Mouse (Mus musculus) kidney, postnatal 25 days (tissue): ENCODE data around the gene Gm17660.
A peak's percentile ranks its signal among the peaks of the same experiment; 100 is the strongest.

Experiments
- DNase-seq, 2 experiments: peaks; one replicate each; pipeline ENCODE4 v3.0.0; 2021; ENCODE audit warnings: mixed read lengths in 2 of 2

The Gm17660 gene

DNA sequence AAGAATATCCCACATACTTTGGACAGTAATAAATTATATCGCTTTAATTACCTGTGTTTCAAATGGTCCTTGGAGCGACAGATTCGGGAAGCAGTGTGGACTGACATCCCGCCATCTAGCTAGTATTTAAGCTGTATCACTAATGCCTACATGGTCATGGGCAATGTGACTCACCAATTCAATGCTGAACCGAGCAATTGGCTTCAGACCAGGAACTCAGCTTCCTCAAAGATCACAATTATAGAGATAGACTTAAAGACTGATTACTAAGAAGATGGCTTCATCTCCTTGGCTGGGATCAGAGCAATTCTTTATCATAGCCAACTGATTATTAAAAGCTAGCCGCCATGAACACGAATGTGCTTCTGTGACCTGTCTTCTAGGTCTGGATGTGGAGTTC, at the start of gene Gm17660:
Gm17660 (minus strand) TSS at position 101 of the 400 bp plus-strand sequence.
- DNase-seq, result no peak

DNA sequence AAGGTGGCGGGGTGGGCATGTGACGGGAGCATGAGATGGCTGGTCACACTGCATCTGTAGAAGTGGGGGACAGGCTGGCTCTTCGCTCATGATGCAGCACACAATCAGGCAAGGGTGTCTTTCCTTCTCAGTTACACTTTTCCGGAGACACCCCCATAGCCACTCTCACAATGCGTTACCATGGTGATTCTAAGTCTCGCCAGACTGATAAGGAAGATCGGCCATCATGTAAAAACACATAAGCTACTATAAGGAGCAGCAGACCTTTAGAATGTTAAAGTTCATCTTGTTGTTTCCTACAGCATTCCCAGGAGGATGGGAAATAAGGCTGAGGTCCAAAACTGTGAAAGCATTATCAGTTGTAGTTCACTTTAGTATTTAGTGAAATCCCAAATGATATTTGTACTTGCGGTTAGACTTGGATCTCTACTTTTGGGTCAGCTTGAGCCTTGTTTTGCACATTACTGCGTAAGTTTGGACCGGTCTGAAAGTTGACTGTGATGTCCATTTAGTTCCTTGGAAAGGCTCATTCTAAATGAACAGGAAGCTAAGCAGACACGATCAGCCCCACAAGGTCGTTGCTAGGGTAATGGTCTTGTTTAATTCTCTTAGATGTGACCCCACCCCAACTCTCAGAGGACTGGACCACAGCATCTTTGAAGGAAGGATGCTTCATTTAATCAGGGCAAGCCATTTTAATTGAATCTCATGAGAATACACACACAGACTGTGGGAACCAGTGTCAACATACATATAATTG, 49.3 kb upstream of the Gm17660 start:
- DNase-seq, result no peak

DNA sequence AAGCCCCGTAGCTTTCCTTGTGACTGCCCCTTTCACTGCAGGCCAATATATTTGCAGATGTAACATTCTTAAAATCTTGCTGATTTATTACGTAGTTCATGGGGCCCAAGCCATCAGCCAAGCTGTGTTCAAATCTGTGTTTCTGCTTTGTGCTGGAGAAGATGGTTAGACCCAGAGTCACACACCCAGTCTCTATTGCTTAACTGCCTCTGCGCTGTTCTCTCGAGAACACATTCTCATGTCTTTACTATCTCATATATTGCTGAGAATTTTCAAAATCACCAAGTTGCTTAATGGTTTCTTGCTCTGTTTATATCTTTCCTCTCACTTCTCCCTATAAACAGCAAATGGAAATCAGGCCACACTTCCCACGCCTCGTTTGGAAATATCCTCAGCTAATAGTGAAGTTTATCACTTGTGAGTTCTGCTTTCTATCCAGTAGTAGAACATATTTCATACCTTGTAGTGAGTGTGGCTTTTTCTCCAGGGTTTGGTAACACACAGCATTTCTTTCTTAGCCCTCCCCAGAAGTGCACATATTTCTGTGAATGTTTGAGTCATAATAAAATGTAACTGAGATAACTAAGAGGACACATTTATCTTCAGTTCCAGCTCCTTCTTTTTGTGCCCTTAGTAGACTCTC, 46.7 kb upstream of the Gm17660 start:
- DNase-seq, result no peak

DNA sequence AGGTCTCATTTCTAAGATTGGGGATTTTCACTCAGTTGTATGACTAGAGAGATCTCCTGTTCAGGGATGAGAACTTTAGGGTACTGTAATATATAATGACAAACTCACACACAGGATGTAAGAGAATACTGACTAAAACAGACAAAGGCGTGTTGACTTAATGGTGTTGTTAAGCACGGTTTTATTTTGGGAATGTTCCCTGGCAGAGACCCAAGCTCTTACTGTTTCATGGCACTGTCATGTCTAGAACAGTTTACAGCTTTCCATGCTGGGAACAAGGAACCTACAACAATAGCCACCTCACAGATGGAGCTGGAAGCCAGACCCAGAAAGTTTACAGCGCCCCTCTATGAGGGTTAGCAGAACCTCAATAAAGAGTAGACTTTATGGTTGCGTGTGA, 38.5 kb upstream of the Gm17660 start:
- DNase-seq, result peak; percentile 44 to 50

DNA sequence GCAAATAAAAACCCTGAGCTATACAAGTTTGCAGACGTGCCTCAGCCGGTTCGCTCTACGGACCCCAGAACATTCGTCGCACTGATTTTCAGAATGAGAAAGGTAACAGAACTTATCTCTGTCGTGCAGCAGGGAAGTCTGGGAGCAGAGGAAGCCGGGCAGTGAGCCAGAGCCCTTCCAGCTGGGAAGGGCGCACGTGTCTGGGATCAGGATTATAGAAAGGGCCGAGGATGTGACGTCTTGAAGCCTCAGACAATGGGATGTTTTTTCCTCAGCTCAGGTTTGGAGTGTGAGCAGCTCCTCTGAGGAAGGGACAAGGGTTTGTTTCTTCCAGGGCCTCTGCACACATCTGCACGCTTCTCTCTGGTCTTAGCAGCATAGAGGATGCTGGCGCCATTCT, 37.7 kb upstream of the Gm17660 start:
- DNase-seq, result peak; percentile 87 to 91

DNA sequence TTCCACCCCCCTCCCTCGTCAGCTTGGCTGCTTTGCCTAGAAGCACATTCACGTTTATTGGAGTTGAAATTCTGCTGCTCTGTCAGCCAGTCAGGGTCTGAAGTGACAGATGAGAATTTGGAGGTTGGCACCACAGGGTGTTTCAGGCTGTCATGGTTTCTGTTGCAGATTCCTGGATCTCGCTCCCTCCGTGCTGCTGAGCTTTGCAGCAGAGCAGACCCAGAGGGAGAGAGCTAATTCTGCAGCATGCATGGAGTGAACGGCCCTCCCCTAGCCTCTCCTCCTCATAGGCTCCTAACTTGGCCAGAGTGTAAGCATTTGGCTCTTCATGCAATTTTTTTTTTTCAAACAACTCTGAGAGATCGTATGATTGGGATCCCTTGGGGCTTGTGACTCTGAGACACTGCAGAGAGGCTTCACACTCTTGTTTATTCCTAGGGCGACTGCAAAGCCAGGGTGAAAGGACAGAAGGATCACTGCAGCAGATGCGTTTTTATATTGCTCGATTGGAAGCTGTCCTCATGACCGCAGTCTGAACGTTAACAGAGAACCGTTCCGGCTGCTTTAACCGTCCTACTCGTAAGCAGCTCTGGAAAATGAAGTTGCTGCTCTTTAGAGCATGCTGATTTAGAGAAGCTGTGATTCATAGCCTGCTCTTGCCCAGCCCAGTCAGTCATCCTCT, 36.2 kb upstream of the Gm17660 start, which contains the start of gene Sparcl1:
Sparcl1 (minus strand) TSS at position 243 of the 682 bp plus-strand sequence.
- peak in 1 of 2 experiments; percentile 45 for DNase-seq

DNA sequence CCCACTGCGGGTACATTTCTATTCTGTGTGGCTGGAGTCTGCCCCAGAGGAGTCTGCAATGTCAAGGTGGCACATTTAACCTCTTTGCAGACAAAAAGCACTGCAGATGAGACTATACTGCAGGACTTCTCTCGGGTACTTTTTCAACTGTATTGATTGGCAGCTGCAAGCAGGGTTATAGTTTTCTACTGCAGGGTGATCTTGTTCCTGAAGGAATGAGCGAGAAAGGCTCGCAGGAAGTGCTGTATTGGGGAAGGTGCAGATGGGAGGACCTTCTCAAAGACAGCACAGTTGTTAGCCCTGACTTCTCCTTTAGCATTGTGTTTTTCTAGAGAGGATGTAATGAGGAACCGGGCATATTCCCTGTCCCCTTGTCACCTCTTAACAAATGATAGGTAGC, 35.1 kb upstream of the Gm17660 start:
- DNase-seq, result no peak

DNA sequence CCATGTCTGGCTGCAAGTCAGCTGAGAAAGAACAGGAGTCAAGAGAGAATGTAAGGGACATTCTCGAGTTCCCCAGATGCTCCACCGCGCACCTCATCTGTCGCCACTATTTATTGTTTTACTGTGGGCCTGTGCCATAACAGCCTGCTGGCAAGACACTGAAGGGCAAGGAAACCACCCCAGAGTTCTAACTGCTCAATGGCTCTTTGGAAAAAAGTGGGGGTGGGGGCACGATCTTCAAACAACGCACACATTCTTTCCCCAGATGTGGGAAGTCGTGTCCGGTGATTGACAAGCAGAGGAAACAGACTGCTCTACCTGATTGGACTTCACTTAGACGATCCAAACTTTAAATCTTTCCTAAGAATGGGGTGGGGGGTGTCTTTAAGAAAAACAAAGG, 34.6 kb upstream of the Gm17660 start:
- DNase-seq, result no peak

DNA sequence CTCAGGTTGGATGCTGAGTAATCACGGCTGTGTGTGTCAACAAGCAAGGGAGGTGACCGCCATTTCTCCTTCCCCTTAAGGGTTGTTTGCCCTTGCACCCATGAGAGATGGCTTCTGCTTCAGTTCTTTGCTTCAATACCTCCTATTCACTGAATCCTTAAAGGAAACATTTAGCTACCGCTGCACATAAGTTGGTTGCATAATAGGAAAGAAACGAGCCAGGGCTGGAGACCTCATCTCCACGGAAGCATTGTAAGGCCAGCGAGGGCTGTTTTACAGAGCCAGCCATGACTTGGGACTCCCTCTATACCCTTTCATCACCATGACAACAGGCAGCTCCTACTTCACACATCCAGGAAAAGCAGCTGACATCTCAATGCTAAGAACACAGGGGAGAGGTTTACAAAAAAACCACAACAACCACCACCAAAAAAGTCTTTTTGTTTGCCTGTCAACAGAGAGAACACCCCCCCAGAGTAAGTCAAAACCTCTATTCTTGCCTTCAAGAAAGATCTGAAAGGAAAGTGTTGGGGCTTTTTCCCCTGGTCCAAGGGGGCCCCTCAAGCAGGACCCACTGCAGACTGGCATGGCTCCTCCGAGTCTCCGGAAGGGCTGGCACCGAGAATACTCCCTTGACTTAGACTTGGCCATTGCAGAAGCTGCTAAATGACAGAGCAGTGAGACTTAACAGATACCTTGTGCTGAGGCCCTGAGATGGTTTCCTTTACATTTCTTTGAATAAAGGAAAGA, 32.9 kb upstream of the Gm17660 start:
- no peak for DNase-seq

DNA sequence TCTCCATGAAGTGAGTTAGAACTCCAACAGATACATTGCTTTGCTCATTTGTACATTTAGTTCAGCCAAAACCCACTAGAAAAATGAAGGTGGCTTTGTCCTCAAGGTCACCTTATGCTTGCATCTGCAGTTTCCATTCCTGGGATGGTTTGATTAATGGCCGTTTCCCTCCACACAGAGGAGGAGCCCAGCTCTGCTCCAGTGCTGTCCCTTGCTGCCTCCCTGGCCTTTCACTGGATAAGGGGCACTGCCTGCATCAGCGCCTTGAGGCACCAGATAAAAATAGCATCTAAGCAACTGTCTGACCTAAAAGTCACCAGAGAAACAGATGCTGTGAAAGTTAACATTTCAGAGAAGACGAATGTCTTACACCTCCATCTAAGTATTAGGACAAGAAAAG, 32.1 kb upstream of the Gm17660 start:
- peak; percentile 21 to 73 for DNase-seq

DNA sequence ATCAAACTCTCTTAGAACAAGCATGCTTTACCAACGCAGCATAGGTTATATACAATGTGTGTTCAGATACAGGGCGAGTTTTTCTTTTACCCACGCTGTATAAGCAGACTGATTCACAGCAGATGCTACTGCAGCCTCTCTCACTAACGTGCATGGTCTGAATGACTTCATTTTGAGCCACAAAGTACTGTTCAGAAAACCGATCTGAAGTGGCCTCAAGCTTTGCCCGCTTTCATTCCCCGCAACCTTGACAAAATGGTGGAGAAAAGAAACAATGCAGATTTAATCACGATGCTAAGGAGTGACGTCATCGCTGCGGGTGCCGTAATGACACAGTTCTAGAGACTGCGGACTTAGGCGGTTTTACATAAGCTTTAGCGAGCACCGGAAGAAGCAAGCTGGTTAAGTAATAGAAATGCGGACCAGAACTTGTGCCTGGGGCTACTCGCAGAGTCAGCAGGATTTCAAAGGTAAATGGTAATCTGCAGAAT, 31.5 kb upstream of the Gm17660 start:
- DNase-seq, result no peak

DNA sequence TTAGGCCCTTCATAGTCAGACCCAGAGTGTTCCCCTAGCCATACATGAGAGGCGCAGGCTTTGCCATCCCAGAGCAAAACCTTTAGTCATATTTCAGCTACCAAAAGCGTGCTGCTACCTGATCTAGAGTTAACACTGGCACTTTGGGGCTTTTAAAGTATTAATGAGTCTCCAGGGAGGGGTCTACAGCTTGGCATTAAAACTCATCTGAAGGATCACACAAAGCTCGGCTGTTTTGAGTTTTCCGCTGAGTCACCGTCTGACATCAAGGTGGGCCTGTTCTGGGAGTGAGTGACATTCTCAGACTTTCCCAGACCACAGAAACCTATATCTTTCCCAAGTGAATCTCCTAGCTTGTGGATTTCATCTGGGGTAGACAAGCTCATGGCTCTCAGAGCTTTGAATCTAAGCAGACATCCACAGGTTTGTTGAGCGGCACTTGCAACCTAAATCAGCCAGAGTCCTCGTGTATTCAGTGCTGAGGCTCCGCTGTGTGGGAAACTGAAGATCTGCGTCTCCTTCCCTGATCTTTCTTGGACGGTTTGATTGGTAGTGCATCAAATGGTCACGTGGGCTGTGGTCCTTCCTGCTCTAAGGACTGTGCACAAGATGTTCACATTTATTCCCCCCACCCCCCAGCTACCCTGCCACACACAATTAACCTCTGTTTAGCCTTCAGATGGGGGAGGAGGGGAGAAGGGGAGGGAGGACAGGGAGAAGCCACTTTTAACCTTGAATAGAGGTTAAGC, 30.9 kb upstream of the Gm17660 start:
- no peak for DNase-seq

DNA sequence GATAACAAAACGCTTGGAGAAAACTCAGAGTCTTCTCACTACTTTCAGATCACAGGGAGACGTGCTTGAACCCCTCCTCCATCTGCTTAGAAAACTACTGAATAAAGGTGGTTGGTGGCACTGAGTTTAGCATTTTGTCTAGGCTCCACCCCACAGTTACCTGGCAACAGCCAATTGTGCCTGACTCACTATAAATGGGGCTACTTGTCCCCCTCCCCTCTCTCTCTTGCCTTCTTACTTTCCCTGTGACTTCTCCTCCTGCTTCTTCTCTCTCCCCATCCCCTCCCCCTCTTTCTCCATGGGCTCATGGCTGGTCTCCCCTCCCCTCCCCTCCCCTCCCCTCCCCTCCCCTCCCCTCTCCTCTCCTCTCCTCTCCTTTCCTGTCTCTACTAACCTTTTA, 26.7 kb upstream of the Gm17660 start:
- no peak for DNase-seq

DNA sequence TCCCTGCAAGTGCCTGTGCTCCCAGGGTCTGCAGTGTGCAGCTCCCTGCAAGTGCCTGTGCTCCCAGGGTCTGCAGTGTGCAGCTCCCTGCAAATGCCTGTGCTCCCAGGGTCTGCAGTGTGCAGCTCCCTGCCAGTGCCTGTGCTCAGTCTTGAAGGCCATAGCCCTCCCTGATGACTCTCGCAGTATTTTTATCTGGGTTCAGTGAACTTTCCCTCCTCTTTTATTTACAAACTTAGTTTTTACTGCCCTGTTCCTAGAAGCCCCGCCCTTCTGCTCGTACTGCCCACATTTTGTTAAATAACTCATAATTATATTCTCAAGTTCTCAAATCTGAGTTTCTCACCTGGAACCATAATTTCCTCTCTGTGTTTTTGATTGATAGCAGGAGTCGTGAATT, 25.8 kb upstream of the Gm17660 start:
- DNase-seq, result no peak

DNA sequence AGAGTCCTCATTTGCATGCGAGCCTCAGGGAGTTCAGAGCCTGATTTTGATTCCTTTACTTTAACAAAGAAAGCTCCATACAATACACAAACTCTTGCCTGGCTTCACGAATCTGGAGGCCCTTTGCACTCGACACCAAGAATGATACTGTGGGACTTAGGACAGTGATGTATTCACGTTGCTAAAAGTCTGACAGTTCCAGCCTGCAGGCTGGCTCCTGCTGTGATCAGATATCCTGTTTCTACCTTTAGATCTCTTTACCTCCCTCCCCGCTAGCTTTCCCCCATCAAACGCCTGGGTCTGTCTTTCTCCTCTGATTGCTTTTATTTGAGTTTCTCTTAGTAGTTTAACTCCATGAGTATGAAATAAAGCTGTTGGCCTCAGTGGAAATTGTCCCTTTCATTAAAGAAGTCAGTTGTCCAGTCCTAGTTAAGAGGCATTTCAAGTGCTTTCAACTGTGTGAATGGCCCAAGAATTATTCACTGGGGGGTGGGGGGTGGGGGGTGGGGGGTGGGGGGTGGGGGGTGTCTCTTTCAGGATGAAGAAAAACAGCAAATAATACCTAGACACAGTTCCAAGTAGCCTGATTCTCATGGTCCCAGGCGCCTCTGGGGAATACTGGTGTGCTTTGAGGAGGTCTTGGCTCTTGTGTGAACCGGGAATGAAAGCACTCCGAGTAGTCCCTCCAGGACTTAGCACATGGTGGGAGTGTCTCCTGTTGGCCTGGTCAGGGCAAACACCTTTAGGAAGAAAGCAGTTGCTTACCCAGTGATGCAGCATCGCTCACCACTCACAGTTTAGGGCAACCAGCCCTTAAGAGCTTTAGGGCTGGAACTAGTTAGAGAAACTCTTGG, 24.5 kb upstream of the Gm17660 start:
- DNase-seq, result no peak

DNA sequence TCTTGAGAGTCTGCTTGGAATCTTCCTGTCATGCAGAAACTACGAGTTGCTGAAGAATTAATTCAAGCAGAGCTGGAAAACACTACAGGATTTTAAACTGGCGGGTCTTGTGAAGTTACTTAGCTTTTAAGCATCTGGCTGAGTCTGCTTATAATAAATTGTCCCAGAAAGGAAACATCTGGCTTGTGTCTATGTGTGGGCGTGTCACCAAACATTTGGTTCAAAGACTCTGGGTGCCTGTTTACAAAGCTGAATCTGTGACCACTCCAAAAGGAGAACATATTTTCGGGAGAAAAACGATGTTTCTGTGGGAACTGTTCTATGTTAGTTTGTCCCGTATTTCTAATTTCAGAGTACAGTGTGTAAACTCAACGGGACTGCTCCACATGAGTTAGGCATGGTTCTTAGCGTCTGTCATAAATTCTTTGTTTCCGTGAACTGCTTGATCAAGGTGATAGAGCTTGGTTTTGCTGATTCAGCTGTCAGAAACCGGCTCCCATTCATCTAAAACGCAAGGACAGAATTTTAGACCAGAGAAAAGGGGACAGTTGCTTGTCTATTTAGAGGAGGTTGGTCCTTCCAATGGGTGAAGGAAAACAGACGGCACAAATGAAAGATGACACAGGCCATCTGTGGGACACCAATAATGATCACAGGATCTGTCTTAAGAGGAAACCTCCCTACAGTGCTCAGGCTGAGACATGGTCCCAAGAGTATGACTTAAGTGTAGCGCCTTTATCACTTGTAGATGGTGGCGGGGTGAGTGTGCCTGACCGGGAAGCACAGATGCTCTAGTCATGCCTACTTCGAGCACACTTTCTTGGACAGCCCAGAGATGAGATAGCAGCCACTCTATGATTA, 18.9 kb upstream of the Gm17660 start:
- DNase-seq, result peak in 1 of 2 experiments; percentile 40

DNA sequence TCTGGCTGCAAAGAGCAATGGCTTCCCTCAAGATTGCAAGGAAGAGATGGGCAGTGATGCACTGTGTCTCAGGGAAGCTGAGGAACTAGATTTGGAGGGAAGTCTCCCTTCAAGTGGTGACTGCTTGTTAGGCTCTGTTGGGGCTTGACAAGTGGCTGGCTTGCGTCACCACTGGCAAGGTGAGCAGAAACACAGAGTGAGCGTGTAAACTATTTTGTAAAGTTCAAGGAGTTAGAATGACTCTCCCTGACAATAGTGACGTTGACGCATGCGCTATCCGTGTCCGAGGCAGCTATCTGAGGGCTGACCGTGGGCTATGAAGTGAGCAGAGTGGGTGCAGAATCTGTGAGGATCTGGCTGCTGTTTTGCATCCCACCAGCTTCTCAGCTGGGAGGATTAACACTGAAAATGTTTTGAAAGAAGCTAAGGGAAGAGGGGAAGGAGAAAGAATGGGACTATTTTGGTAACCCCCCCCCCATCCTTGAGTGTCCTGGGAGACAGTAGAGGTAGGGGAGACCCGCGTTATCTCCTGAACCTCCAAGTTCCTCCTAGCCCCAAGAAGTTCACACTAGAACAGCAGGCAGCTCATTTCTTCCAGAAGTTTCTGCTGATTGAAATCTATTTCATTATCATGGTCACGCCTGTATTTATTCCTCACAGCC, 18.1 kb upstream of the Gm17660 start:
- DNase-seq, result no peak

DNA sequence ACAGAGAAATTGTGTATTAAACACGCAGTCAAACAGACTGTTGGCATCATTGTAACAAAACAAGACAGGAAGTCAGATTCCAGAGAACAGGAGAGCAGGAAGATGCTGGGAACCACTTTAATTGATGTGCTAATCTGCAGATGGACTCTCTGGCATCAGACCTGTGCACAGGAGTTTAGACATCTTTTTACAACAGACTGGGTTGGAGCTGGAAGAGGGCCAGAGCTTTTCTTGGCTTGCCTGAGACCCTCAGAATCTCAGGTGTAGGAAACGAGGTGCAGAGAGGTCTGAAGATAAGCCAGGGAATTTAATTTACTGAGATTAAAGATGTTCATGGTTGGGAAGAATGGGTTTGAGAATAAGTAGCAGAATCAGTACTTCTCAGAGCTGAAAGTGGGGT, 12.3 kb upstream of the Gm17660 start:
- no peak for DNase-seq

DNA sequence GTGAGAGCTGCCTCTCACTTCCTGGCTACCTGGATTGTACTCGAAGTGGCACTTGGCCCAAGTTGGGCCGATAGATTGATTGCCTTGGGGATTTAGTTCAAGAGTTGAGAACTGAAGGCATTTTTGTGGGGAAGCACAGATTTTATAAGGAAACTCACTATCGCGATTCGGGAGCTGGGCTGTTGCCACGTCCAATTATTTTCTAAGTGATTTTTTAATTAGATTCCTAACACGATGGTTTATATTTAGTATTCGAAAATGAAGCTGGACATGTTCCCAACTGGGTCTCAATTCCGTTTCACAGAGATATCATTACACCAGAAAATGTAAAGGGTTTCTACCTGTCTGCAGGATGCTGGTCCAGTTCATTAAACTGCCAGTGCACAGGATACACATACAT, 8.0 kb upstream of the Gm17660 start:
- no peak for DNase-seq

DNA sequence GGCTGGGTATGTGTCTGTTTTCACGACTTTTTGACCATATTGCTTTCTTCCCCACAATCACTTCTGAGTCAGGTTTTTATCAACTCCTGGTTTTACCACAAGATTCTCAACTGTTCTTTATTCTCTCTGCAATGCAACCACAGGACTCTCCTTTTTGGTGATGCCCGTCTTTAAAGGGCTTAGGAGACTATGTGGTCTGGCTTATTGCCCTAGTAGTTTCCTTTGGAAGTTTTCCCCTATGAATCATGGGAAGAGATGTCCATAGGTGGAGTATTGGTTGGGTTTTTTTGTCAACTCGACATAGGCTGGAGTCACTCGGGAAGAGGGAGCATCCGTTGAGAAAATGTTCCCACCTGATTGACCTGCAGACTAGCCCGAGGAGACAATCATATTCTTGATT, 3.3 kb upstream of the Gm17660 start:
- no peak for DNase-seq
